Mouse (Mus musculus): ENCODE measurements around the gene Sh3d21. TPM values are rescaled to one million over a fixed set of nuclear protein-coding genes. Genes with fewer than 3 reads are reported as not detected.
A peak's percentile ranks its signal among the peaks of the same experiment; 100 is the strongest.

Sh3d21 gene
- polyA plus RNA-seq, 2 experiments = 8.5 to 10.9 TPM

DNA sequence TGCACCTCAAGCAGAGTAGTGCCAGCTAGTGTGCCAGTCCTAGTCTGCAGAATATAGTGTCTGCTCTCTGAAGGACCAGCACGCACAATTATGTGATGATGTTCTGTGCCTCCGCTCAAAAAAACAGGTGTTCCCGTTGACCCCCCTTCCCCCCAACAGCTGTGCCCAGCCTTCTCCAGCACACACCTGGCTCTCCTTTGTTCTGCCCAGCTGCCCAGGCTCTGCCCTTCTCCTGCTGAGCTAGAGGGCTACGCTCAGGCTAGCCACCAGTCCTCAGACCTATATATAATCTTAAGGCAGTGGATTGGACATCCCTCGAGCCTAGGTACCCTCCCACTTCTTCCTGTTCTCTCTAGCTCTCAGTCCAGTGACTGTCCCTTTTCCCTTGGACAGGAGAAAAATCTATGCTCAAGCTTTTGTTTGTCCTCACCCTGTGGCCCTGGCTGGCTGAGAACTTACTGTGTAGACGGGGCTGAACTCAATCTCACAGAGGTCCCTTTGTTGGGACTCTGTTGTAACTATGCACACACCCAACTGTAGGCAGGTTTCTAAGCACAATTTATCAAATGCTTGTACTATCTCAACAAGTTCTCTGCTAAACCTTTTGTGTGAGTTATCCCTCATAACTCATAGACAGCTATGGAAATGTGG lies 47.3 kb downstream of the Sh3d21 start:
- no peak overlapping the region for H3K4me2 ChIP-seq (replicated peaks; ENCODE audit: low read depth, low read length, severe bottlenecking)
- H3K9ac ChIP-seq (ENCODE audit: low read depth, low read length, severe bottlenecking) = no peak overlapping the region
- no peak overlapping the region for H3K27ac ChIP-seq (replicated peaks; ENCODE audit: low read depth, low read length)
- H3K4me1 ChIP-seq (ENCODE audit: control insufficient read depth, insufficient read depth, low read length) = peaks cover 4% of the 10 kb centered on the region
- no peak overlapping the region for H3K4me3 ChIP-seq (replicated peaks; ENCODE audit: low read length)
- no peaks in the 10 kb centered on the region for H3K9me3 ChIP-seq (ENCODE audit: control insufficient read depth, low read length)
- peaks cover 13% of the 10 kb centered on the region; the same call in 1 of the 2 replicates for H3K36me3 ChIP-seq (ENCODE audit: control insufficient read depth, insufficient read depth, low read length)
- TF ChIP-seq POLR2A (IDR thresholded peaks at IDR 0.05; ENCODE audit: borderline replicate concordance, extremely low read depth, insufficient read depth, insufficient read length) = no peak
- no peak for ATAC-seq (ENCODE audit: low FRiP score, low read depth)
- H3K27me3 ChIP-seq (ENCODE audit: control insufficient read depth, insufficient read depth, low read length) = no peaks in the 10 kb centered on the region
- 62% methylated on average over 6 of the region's 6 CpGs for WGBS
- DNase-seq (ENCODE audit: low spot score) = no peak

DNA sequence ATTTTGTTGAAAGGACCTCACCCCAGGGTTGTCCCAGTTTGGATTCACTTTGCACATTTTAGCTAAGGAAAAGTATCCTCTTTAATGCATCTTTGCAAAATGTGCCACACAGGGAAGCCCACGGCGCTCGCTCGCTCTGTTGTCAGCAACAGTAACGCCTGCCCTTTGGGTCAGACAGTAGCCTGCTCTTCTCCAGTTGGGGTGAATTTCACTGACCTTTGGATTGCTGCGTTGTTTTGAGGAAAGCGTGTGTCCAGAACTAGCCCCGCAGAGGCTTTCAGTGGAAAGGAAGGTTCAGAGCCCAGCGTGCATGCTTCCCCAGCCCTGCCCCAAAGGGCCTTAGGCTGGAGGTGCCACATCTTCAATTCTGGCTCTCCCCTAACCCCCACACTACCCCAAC lies 47.9 kb downstream of the Sh3d21 start:
- no peaks in the 10 kb centered on the region for H3K27me3 ChIP-seq (ENCODE audit: control insufficient read depth, insufficient read depth, low read length)
- TF ChIP-seq POLR2A (IDR thresholded peaks at IDR 0.05; ENCODE audit: borderline replicate concordance, extremely low read depth, insufficient read depth, insufficient read length) = no peak
- no peak overlapping the region for H3K27ac ChIP-seq (replicated peaks; ENCODE audit: low read depth, low read length)
- peaks cover 10% of the 10 kb centered on the region for H3K4me1 ChIP-seq (ENCODE audit: control insufficient read depth, insufficient read depth, low read length)
- peaks cover 9% of the 10 kb centered on the region; the same call in 1 of the 2 replicates for H3K36me3 ChIP-seq (ENCODE audit: control insufficient read depth, insufficient read depth, low read length)
- no peak overlapping the region for H3K4me2 ChIP-seq (replicated peaks; ENCODE audit: low read depth, low read length, severe bottlenecking)
- H3K9me3 ChIP-seq (ENCODE audit: control insufficient read depth, low read length) = no peaks in the 10 kb centered on the region
- no peak overlapping the region for H3K4me3 ChIP-seq (replicated peaks; ENCODE audit: low read length)
- DNase-seq (ENCODE audit: low spot score) = no peak
- no peak overlapping the region for H3K9ac ChIP-seq (ENCODE audit: low read depth, low read length, severe bottlenecking)
- 91% methylated on average over 9 of the region's 9 CpGs for WGBS
- no peak for ATAC-seq (ENCODE audit: low FRiP score, low read depth)

DNA sequence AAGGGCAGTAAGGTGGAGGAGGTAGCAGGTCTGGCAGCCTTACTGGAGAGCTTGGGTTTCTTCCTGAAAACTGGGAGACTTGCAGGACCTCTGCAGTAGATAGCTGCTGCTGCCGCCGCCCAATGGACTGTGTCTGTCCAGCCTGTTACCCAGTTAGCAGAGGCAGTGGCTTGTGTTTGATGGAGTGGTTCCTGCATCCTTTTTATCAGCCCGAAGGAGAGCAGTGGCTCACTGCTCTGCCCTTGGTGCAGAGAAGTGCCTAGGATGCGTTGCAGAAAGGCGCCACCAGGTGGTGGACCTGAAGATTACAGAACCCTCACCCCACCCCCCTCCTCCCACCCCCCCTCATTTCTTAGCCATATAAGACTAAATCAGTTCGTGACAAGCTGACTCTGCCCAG lies 49.3 kb downstream of the Sh3d21 start:
- peaks cover 6% of the 10 kb centered on the region; the same call in 1 of the 2 replicates for H3K36me3 ChIP-seq (ENCODE audit: control insufficient read depth, insufficient read depth, low read length)
- WGBS = 17% methylated on average over 6 of the region's 6 CpGs
- TF ChIP-seq POLR2A (IDR thresholded peaks at IDR 0.05; ENCODE audit: borderline replicate concordance, extremely low read depth, insufficient read depth, insufficient read length) = no peak
- H3K9ac ChIP-seq (ENCODE audit: low read depth, low read length, severe bottlenecking) = no peak overlapping the region
- H3K27ac ChIP-seq (replicated peaks; ENCODE audit: low read depth, low read length) = no peak overlapping the region
- no peaks in the 10 kb centered on the region for H3K27me3 ChIP-seq (ENCODE audit: control insufficient read depth, insufficient read depth, low read length)
- no peaks in the 10 kb centered on the region for H3K9me3 ChIP-seq (ENCODE audit: control insufficient read depth, low read length)
- peak; percentile 52 for DNase-seq (ENCODE audit: low spot score)
- H3K4me1 ChIP-seq (ENCODE audit: control insufficient read depth, insufficient read depth, low read length) = peaks cover 18% of the 10 kb centered on the region
- H3K4me2 ChIP-seq (replicated peaks; ENCODE audit: low read depth, low read length, severe bottlenecking) = no peak overlapping the region
- ATAC-seq (ENCODE audit: low FRiP score, low read depth) = no peak
- no peak overlapping the region for H3K4me3 ChIP-seq (replicated peaks; ENCODE audit: low read length)

DNA sequence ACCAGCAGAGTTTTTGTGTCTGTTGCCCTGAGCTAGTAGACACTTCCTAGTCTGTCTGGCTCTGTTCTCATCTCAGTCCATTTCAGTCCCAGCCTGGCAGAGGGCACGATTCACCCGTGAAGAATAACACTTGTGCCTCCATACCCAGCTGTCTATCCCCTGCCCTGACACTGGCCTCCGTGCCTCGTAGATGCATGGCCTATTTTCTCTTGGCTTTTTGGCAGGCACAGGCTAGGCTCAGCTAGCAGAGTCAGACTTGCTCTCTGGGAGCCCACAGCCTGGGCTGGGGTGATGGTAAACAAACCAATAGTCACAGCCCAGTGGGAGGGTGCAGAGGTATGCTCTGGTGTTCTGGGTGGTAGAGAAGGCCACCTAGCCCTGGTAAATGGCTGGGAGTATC lies 50.0 kb downstream of the Sh3d21 start:
- no peak for ATAC-seq (ENCODE audit: low FRiP score, low read depth)
- Histone ChIP-seq H3K4me3 (replicated peaks; ENCODE audit: low read length) (no peak overlapping the region), H3K4me1 (ENCODE audit: control insufficient read depth, insufficient read depth, low read length) (peaks cover 18% of the 10 kb centered on the region), H3K9ac (ENCODE audit: low read depth, low read length, severe bottlenecking) (no peak overlapping the region), H3K27me3 (ENCODE audit: control insufficient read depth, insufficient read depth, low read length) (no peaks in the 10 kb centered on the region), H3K9me3 (ENCODE audit: control insufficient read depth, low read length) (no peaks in the 10 kb centered on the region), H3K36me3 (ENCODE audit: control insufficient read depth, insufficient read depth, low read length) (no peaks in the 10 kb centered on the region; the same call in 1 of the 2 replicates), H3K27ac (replicated peaks; ENCODE audit: low read depth, low read length) (no peak overlapping the region), H3K4me2 (replicated peaks; ENCODE audit: low read depth, low read length, severe bottlenecking) (no peak overlapping the region)
- no peak for DNase-seq (ENCODE audit: low spot score)
- TF ChIP-seq POLR2A (IDR thresholded peaks at IDR 0.05; ENCODE audit: borderline replicate concordance, extremely low read depth, insufficient read depth, insufficient read length) = no peak
- WGBS = 73% methylated on average over 4 of the region's 4 CpGs

DNA sequence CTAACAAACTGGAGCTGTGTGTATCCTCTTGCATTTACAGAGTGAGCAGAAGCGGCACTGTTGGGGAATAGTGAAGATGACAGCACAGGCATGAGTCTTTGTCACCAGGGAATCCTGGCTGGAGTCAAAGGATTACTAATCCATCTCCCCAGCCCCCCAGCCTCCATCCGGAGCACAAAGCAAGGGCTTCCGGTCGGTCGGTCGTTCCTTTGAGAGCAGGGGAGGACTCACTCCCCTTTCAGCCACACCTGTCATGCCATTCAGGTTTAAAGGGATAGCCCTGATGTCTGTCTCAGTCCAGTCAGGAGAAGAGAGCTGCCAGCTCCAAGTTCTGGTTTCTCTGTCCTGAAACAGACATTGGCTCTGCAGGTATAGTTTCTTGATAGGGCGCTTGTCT lies 52.1 kb downstream of the Sh3d21 start:
- ATAC-seq (ENCODE audit: low FRiP score, low read depth) (no peak), DNase-seq (ENCODE audit: low spot score) (no peak)
- Histone ChIP-seq H3K9ac (ENCODE audit: low read depth, low read length, severe bottlenecking) (peak overlapping the region; percentile 31; the same call in 1 of the 2 replicates), H3K4me3 (replicated peaks; ENCODE audit: low read length) (no peak overlapping the region), H3K9me3 (ENCODE audit: control insufficient read depth, low read length) (no peaks in the 10 kb centered on the region), H3K4me2 (replicated peaks; ENCODE audit: low read depth, low read length, severe bottlenecking) (peak overlapping the region; percentile 36), H3K27ac (replicated peaks; ENCODE audit: low read depth, low read length) (peak overlapping the region; percentile 53), H3K27me3 (ENCODE audit: control insufficient read depth, insufficient read depth, low read length) (no peaks in the 10 kb centered on the region), H3K4me1 (ENCODE audit: control insufficient read depth, insufficient read depth, low read length) (peaks cover 21% of the 10 kb centered on the region), H3K36me3 (ENCODE audit: control insufficient read depth, insufficient read depth, low read length) (no peaks in the 10 kb centered on the region)
- TF ChIP-seq POLR2A (IDR thresholded peaks at IDR 0.05; ENCODE audit: borderline replicate concordance, extremely low read depth, insufficient read depth, insufficient read length) = no peak
- WGBS = 27% methylated on average over 7 of the region's 7 CpGs
